Mouse (Mus musculus): ENCODE data around the gene Dbr1. TPM values are rescaled to one million over a fixed set of nuclear protein-coding genes. Genes with fewer than 3 reads are reported as not detected.
"Not testable (repeated sequence)": the region's sequence is repeated elsewhere in the genome, so short reads cannot be mapped to it uniquely, and the experiment has no call there.

Gene Dbr1
- total and polyA plus RNA-seq, 3 experiments: 33.9 to 57.5 (median 41.4) TPM

- no peaks in the 10 kb centered on the region for H3K36me3 ChIP-seq (replicated peaks in 1 of 2; ENCODE audit: control insufficient read depth in 1 of 2, insufficient read depth in 1 of 2, low read length in 1 of 2)
- H3K4me3 ChIP-seq (replicated peaks in 1 of 3; ENCODE audit: low read depth in 2 of 3, low read length in 2 of 3, poor library complexity in 1 of 3): no peak overlapping the region
- H3K9ac ChIP-seq (ENCODE audit: insufficient read depth, low read depth): no peak overlapping the region
- in situ Hi-C loops (cut with MboI; ENCODE audit: low pct_ligation_motif_present, low pct_unique_long_range_greater_than_20kb, low sequenced_read_pairs): no loop called here
- H3K27me3 ChIP-seq (replicated peaks): peaks cover 1% of the 10 kb centered on the region
- TF ChIP-seq ZKSCAN1 (IDR thresholded peaks at IDR 0.05; ENCODE audit: borderline replicate concordance, low read depth, low read length) (no peak), POLR2AphosphoS2 (IDR thresholded peaks at IDR 0.05; ENCODE audit: low read depth, low read length) (no peak), MAFK (IDR thresholded peaks at IDR 0.05; ENCODE audit: insufficient replicate concordance, low read length) (no peak), CHD1 (IDR thresholded peaks at IDR 0.05; ENCODE audit: low read depth, low read length) (no peak), ZMIZ1 (IDR thresholded peaks at IDR 0.05; ENCODE audit: low read depth, low read length) (no peak), MXI1 (IDR thresholded peaks at IDR 0.05; ENCODE audit: low read depth, low read length) (no peak), JUND (conservative IDR thresholded peaks at IDR 0.05; ENCODE audit: low read depth, low read length) (no peak), E2F4 (IDR thresholded peaks at IDR 0.05; ENCODE audit: insufficient replicate concordance, low read depth, low read length) (no peak), ZC3H11A (IDR thresholded peaks at IDR 0.05; ENCODE audit: low read depth, low read length) (no peak), PAX5 (IDR thresholded peaks at IDR 0.05; ENCODE audit: low read length) (no peak), USF1 (IDR thresholded peaks at IDR 0.05; ENCODE audit: low read depth, low read length) (no peak), MAZ (IDR thresholded peaks at IDR 0.05; ENCODE audit: low read depth, low read length) (no peak), SIN3A (IDR thresholded peaks at IDR 0.05; ENCODE audit: low read length) (no peak), SMC3 (IDR thresholded peaks at IDR 0.05; ENCODE audit: low read depth, low read length) (no peak), IRF4 (IDR thresholded peaks at IDR 0.05; ENCODE audit: low read depth, low read length) (no peak), MAX (IDR thresholded peaks at IDR 0.05; ENCODE audit: low read length) (no peak)
- H3K79me2 ChIP-seq (replicated peaks; ENCODE audit: control insufficient read depth, extremely low read depth, insufficient read depth, poor library complexity, severe bottlenecking): no peaks in the 10 kb centered on the region
- DNase-seq (ENCODE audit: extremely low read depth): no peak
- H3K27ac ChIP-seq (ENCODE audit: insufficient read depth, low read depth): no peak overlapping the region
- no peaks in the 10 kb centered on the region for H3K4me1 ChIP-seq (ENCODE audit: control insufficient read depth in 1 of 2, insufficient read depth in 2 of 2)
- H3K9me3 ChIP-seq (replicated peaks; ENCODE audit: low read length): no peaks in the 10 kb centered on the region
- H3K4me2 ChIP-seq (ENCODE audit: insufficient read depth, low read depth, poor library complexity, severe bottlenecking): no peak overlapping the region
- dilution Hi-C loops (cut with MboI; ENCODE audit: extremely low pct_ligation_motif_present, extremely low pct_unique_long_range_greater_than_20kb, low sequenced_read_pairs): no loop called here
These were observed 15.5 kb downstream of the Dbr1 start for GRCm38 (mm10) chr9:99591144-99591543.

GRCm38 (mm10) chr9:99599127-99599526, 23.5 kb downstream of the Dbr1 start:
- H3K4me1 ChIP-seq (ENCODE audit: control insufficient read depth in 1 of 2, insufficient read depth in 2 of 2); H3K27me3 ChIP-seq (replicated peaks); H3K4me2 ChIP-seq (ENCODE audit: insufficient read depth, low read depth, poor library complexity, severe bottlenecking); H3K9me3 ChIP-seq (replicated peaks; ENCODE audit: low read length); H3K27ac ChIP-seq (ENCODE audit: insufficient read depth, low read depth); H3K79me2 ChIP-seq (replicated peaks; ENCODE audit: control insufficient read depth, extremely low read depth, insufficient read depth, poor library complexity, severe bottlenecking); H3K9ac ChIP-seq (ENCODE audit: insufficient read depth, low read depth); in situ Hi-C loops (cut with MboI; ENCODE audit: low pct_ligation_motif_present, low pct_unique_long_range_greater_than_20kb, low sequenced_read_pairs); dilution Hi-C loops (cut with MboI; ENCODE audit: extremely low pct_ligation_motif_present, extremely low pct_unique_long_range_greater_than_20kb, low sequenced_read_pairs); H3K36me3 ChIP-seq (replicated peaks in 1 of 2; ENCODE audit: control insufficient read depth in 1 of 2, insufficient read depth in 1 of 2, low read length in 1 of 2); DNase-seq (ENCODE audit: extremely low read depth); H3K4me3 ChIP-seq (replicated peaks in 1 of 3; ENCODE audit: low read depth in 2 of 3, low read length in 2 of 3, poor library complexity in 1 of 3): not testable (repeated sequence)
